Mouse (Mus musculus) embryonic fibroblast, embryonic 13.5 days (primary cell): ENCODE results near the gene Pln. TPM values are rescaled to one million over a fixed set of nuclear protein-coding genes. Genes with fewer than 3 reads are reported as not detected.

Experiments
- H3K27ac ChIP-seq: 2 replicates; pipeline ENCODE4 v1.5.1; 2012; ENCODE audit warnings: low read length, control low read depth, inconsistent platforms; ENCODE audit not compliant: insufficient read depth
- H3K4me1 ChIP-seq: 2 replicates; pipeline ENCODE4 v1.6.1; 2011; ENCODE audit warnings: low read length; ENCODE audit not compliant: control insufficient read depth, insufficient read depth
- H3K4me3 ChIP-seq: 2 replicates; pipeline ENCODE4 v1.5.1; 2011; ENCODE audit warnings: mild to moderate bottlenecking, control low read depth, low read length; ENCODE audit not compliant: insufficient read depth
- CTCF ChIP-seq: IDR thresholded peaks from 2 replicates; pipeline ENCODE4 v1.5.1; 2011; ENCODE audit warnings: mild to moderate bottlenecking, control low read depth, low read length, moderate library complexity, borderline replicate concordance; ENCODE audit not compliant: insufficient read depth
- POLR2A ChIP-seq: IDR thresholded peaks from 2 replicates; pipeline ENCODE4 v1.6.1; 2011; ENCODE audit warnings: low read depth, mild to moderate bottlenecking, control low read depth, low read length, moderate library complexity
- polyA plus RNA-seq: library from polyadenylated mRNA; stranded (reverse); fragments of >200 nt; gene quantifications from 2 replicates; pipeline ENCODE4 v1.2.4, GENCODE M21; 2011; ENCODE audit warnings: low read depth; ENCODE audit not compliant: missing spikeins, insufficient read length

The Pln gene
- polyA plus RNA-seq, 1 experiment = not detected

GRCm38 (mm10) chr10:53382696-53383365 is 45.4 kb downstream of the Pln start:
- Histone ChIP-seq H3K4me1 (no peaks in the 10 kb centered on the region; the same call in 1 of the 2 replicates), H3K27ac (no peak overlapping the region), H3K4me3 (no peak overlapping the region)
- TF ChIP-seq POLR2A (no peak), CTCF (no peak)

DNA sequence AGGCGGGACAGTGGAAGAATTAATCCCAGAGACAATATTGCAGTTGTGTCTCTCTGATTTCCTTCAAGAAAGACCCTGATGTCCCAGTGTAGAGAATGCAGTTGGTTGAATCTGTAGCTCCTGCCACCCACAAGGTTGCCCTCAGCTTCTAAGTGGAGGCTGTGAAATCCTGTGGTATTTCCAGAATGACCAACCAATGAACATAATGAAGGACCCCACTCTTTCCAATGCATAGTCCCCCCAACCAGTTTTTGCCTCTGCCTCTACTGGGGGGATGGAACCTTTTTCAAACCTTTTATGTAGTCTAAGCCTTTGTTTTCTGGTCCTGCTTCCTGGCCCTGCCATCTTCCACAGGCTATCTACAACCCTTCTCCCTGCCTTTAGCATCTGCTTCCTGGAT is 47.4 kb downstream of the Pln start:
- no peak overlapping the region for H3K27ac ChIP-seq
- no peak overlapping the region for H3K4me3 ChIP-seq
- no peaks in the 10 kb centered on the region; the same call in 1 of the 2 replicates for H3K4me1 ChIP-seq
- TF ChIP-seq POLR2A (no peak), CTCF (no peak)

GRCm38 (mm10) chr10:53385438-53385837 is 48.0 kb downstream of the Pln start:
- Histone ChIP-seq H3K4me3 (no peak overlapping the region), H3K27ac (no peak overlapping the region), H3K4me1 (no peaks in the 10 kb centered on the region; the same call in 1 of the 2 replicates)
- TF ChIP-seq POLR2A (no peak), CTCF (no peak)

DNA sequence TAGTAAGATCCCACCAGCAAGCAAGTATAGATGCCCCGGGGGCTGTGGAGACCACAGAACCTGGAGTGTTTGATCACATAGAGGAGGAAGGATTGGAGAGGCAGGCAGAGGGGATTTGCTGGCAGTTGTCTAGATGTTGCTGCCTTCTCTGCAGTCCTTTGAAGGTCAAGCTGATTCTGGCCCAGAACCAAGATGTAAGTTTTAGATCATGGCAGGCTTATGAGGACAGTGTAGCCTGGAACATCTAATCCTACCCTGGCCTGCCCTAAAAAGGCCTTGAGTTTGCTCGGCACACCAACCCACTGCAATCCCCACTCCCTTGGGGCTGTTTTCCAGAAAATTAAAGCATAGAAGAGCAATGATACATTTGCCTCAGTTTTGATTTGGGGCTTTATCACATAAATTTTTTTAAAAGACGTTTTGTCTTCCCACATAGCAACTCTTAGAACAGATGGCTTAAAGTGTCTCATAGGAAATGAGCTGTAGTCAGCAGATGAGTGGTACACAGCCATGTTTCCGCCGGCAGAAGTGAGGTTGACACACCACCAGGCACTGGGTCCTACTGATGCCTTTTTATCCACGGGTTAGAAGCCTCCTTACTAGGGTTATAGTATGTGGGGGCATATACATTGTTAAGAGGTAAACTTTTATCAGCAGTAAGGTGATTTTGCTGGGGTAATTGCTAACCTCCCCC is 50.9 kb downstream of the Pln start:
- Histone ChIP-seq H3K4me3 (no peak overlapping the region), H3K27ac (no peak overlapping the region), H3K4me1 (no peaks in the 10 kb centered on the region)
- TF ChIP-seq CTCF (no peak), POLR2A (no peak)

DNA sequence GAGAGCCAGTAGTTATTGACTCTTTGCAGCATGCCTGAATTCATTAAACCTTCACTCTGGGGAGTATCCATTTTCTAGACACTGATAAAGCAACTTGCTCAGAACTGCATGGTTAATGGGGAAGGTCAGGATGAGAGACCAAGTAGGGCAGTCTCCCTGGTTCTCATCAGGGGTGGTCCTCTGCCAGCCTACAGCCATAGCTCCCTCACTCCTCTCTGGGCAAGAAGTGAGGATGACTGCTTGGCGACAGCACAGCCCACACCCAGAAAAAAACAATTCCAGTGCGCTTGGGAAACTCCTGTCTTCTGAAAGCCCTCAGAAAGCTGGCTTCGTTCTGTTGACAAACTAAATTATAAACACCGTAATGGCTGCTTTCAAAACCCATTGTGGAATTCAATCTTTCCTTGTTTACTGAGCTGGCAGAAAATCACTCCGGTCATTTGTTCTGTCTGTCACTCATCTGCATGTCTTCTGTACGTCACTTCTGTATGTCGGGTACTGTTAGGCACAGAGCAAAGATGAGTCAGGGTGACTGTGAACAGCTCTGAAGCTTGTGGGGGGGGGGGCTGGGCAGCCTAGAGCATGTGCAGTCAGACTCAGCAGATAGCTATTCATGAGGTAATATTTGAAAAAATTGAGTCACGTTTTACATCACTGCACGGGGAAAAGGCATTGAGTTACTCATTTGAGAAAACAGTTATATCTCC is 57.6 kb downstream of the Pln start:
- peak overlapping the region; percentile 65; the same call in 1 of the 2 replicates for H3K27ac ChIP-seq
- H3K4me1 ChIP-seq = peaks cover 8% of the 10 kb centered on the region
- no peak overlapping the region for H3K4me3 ChIP-seq
- TF ChIP-seq POLR2A = no peak
- no peak for TF ChIP-seq CTCF

Other genes starting within 250 kb of the Pln start
- gene Cep85l, start 42.3 kb downstream of the Pln start, polyA plus RNA-seq = 6.9 and 11.1 TPM in 2 replicates